Mouse (Mus musculus) B cell, adult 62 days (primary cell): ENCODE results near the gene Sncg. TPM values are rescaled to one million over a fixed set of nuclear protein-coding genes. Genes with fewer than 3 reads are reported as not detected.

Experiments
- total RNA-seq: library from RNA; stranded (reverse); gene quantifications from 4 replicates; pipeline ENCODE4 v1.2.4, GENCODE M21; 2023

Sncg gene
- total RNA-seq: not detected in 4 replicates

GRCm38 (mm10) chr14:34374577-34374976 lies at the start of gene Sncg:
Sncg (minus strand) TSS chr14:34374789.

GRCm38 (mm10) chr14:34375415-34375904 lies 871 bp upstream of the Sncg start, which contains the start of gene Mmrn2:
Mmrn2 (plus strand) TSS chr14:34375465.

GRCm38 (mm10) chr14:34355301-34355700 lies 19.3 kb downstream of the Sncg start, which contains the start of gene Fam25c:
Fam25c (minus strand) TSS chr14:34355433.

Other genes with a start within 250 kb of the Sncg start
- gene Npy4r, start 222.3 kb downstream of the Sncg start, total RNA-seq: not detected in 4 replicates
- 0.06 to 0.12 TPM (median 0.09 TPM) in 3 of 4 replicates, not detected in the other for gene Gprin2, start 173.1 kb downstream of the Sncg start, total RNA-seq
- gene Syt15, start 155.2 kb downstream of the Sncg start, total RNA-seq: not detected in 4 replicates
- 24.0 to 31.4 TPM (median 25.4 TPM) in 4 replicates for gene Shld2, start 64.3 kb downstream of the Sncg start, total RNA-seq
- 104 to 120 TPM (median 108 TPM) in 4 replicates for gene Glud1, start 64.1 kb downstream of the Sncg start, total RNA-seq
- not detected in 4 replicates for gene Fam25c, start 19.4 kb downstream of the Sncg start, total RNA-seq
- not detected in 4 replicates for gene Mmrn2, start 676 bp upstream of the Sncg start, total RNA-seq
- 0.45 to 0.97 TPM in 2 of 4 replicates, not detected in the others for gene Bmpr1a, start 128.6 kb upstream of the Sncg start, total RNA-seq
- gene 9230112D13Rik, start 148.0 kb upstream of the Sncg start, total RNA-seq: not detected in 4 replicates
- not detected in 4 replicates for gene Ldb3, start 213.9 kb upstream of the Sncg start, total RNA-seq
- not detected in 4 replicates for gene Opn4, start 225.4 kb upstream of the Sncg start, total RNA-seq